Mouse (Mus musculus) MEL (cell line): ENCODE results near the gene Inpp5d. TPM values are rescaled to one million over a fixed set of nuclear protein-coding genes. Genes with fewer than 3 reads are reported as not detected.

Source experiments
- DNase-seq: peaks from one replicate; pipeline ENCODE4 v3.0.0; 2011; ENCODE audit warnings: low read depth, low spot score
- H3K27ac ChIP-seq: 2 replicates; pipeline ENCODE4 v1.5.1; 2012; ENCODE audit warnings: low read depth, mild to moderate bottlenecking, control low read depth, low read length, moderate library complexity; ENCODE audit not compliant: control insufficient read depth
- H3K27me3 ChIP-seq, 2 experiments: fragments of 150-350 bp in 1 of 2; sonication (generic) in 1 of 2; 2 replicates each; pipeline ENCODE4 v1.6.1; 2012; ENCODE audit warnings: low read length in 2 of 2, mild to moderate bottlenecking in 2 of 2, improper control_type of control experiment in 1 of 2, moderate library complexity in 1 of 2; ENCODE audit not compliant: insufficient read depth in 2 of 2, control insufficient read depth in 1 of 2
- H3K36me3 ChIP-seq, 2 experiments: 2 replicates each; pipeline ENCODE4 v1.6.1; 2012 to 2014; ENCODE audit warnings: low read length in 2 of 2, improper control_type of control experiment in 1 of 2, inconsistent platforms in 1 of 2, mild to moderate bottlenecking in 1 of 2; ENCODE audit not compliant: insufficient read depth in 2 of 2, control insufficient read depth in 1 of 2
- H3K4me1 ChIP-seq, 2 experiments: fragments of 150-350 bp in 1 of 2; sonication (generic) in 1 of 2; 2 replicates each; pipeline ENCODE4 v1.6.1; 2012; ENCODE audit warnings: low read length in 2 of 2, improper control_type of control experiment in 1 of 2, mild to moderate bottlenecking in 1 of 2; ENCODE audit not compliant: insufficient read depth in 2 of 2, control insufficient read depth in 1 of 2
- H3K4me3 ChIP-seq, 2 experiments: fragments of 150-350 bp in 1 of 2; sonication (generic) in 1 of 2; 2 replicates each; pipeline ENCODE4 v1.5.1; 2012; ENCODE audit warnings: low read depth in 2 of 2, low read length in 2 of 2, mild to moderate bottlenecking in 2 of 2, moderate library complexity in 2 of 2, control low read depth in 1 of 2, improper control_type of control experiment in 1 of 2; ENCODE audit not compliant: control insufficient read depth in 1 of 2, insufficient read depth in 1 of 2
- H3K79me2 ChIP-seq: 2 replicates; pipeline ENCODE4 v1.6.1; 2012; ENCODE audit warnings: mild to moderate bottlenecking, low read length, moderate library complexity; ENCODE audit not compliant: control insufficient read depth, poor library complexity, insufficient read depth
- H3K9ac ChIP-seq: 2 replicates; pipeline ENCODE4 v1.6.1; 2012; ENCODE audit warnings: low read depth, mild to moderate bottlenecking, control low read depth, low read length, moderate library complexity; ENCODE audit not compliant: control insufficient read depth, poor library complexity, severe bottlenecking
- H3K9me3 ChIP-seq: fragments of 150-350 bp; sonication (generic); replicated peaks from 2 replicates; pipeline ENCODE4 v1.6.1; 2012; ENCODE audit warnings: mild to moderate bottlenecking, low read length, improper control_type of control experiment, moderate library complexity; ENCODE audit not compliant: insufficient read depth
- TAL1 ChIP-seq: IDR thresholded peaks from 2 replicates; pipeline ENCODE4 v1.6.1; 2012; ENCODE audit warnings: mild to moderate bottlenecking, inconsistent platforms, low read length, moderate library complexity, mixed read lengths
- TBP ChIP-seq: IDR thresholded peaks from 2 replicates; pipeline ENCODE4 v1.8.0; 2011; ENCODE audit warnings: low read depth, low read length, improper control_type of control experiment
- ZNF384 ChIP-seq: IDR thresholded peaks from 2 replicates; pipeline ENCODE4 v1.6.1; 2012; ENCODE audit warnings: low read depth, mild to moderate bottlenecking, inconsistent platforms, low read length, improper control_type of control experiment
- polyA plus RNA-seq, 2 experiments: library from polyadenylated mRNA; stranded (reverse) in 1 of 2; unstranded in 1 of 2; fragments of >175 nt in 1 of 2; fragments of >200 nt in 1 of 2; gene quantifications; 2 replicates each; pipeline versions ENCODE4 v1.2.1 to v1.2.4; 2012; ENCODE audit warnings: low replicate concordance in 2 of 2, low read depth in 1 of 2; ENCODE audit not compliant: insufficient read length in 2 of 2, insufficient read depth in 1 of 2, missing spikeins in 1 of 2
- total RNA-seq: library from RNA; depleted of rRNA; stranded (reverse); fragments of 300-350 nt; gene quantifications from 2 replicates; pipeline ENCODE4 v1.2.3, GENCODE M21; 2012; rRNA removed

Gene Inpp5d
- total and polyA plus RNA-seq, 3 experiments = 69.4 to 71.3 TPM; not detected in 1

GRCm38 (mm10) chr1:87769263-87769662, 149.2 kb downstream of the Inpp5d start:
- Histone ChIP-seq H3K79me2 (peaks cover 2% of the 10 kb centered on the region), H3K27ac (peak overlapping the region; percentile 55), H3K36me3 (peaks cover 31 to 52% of the 10 kb centered on the region in 2 experiments), H3K27me3 (no peaks in the 10 kb centered on the region), H3K4me1 (peaks cover 19 to 33% of the 10 kb centered on the region in 2 experiments), H3K4me3 (no peak overlapping the region), H3K9ac (no peak overlapping the region), H3K9me3 (no peaks in the 10 kb centered on the region)
- peak; percentile 65 for DNase-seq
- TF ChIP-seq TBP = 0 out of 2 replicates have a peak, but pooled peaks have one; percentile 16
- TF ChIP-seq TAL1 = no peak
- TF ChIP-seq ZNF384 = peak; percentile 92

Other genes starting within 250 kb of the Inpp5d start
- gene Kcnj13, start 225.6 kb upstream of the Inpp5d start, total RNA-seq = 0.16 and 0.23 TPM in 2 replicates
- under 1 TPM in 1 of 2 experiments, not detected in 1; 0.10 TPM for gene Kcnj13, start 225.6 kb upstream of the Inpp5d start, polyA plus RNA-seq
- gene Snorc, start 150.0 kb upstream of the Inpp5d start, total RNA-seq = not detected in 2 replicates
- gene Snorc, start 150.0 kb upstream of the Inpp5d start, polyA plus RNA-seq = not detected
- gene Neu2, start 110.4 kb upstream of the Inpp5d start, total RNA-seq = not detected in 2 replicates
- not detected for gene Neu2, start 110.4 kb upstream of the Inpp5d start, polyA plus RNA-seq
- gene Ngef, start 46.4 kb upstream of the Inpp5d start, total RNA-seq = not detected in 2 replicates
- gene Ngef, start 46.4 kb upstream of the Inpp5d start, polyA plus RNA-seq = not detected
- 25.7 and 34.0 TPM in 2 replicates for gene Atg16l1, start 135.6 kb downstream of the Inpp5d start, total RNA-seq
- 10 to 100 TPM in 1 of 2 experiments, not detected in 1; 33.8 TPM for gene Atg16l1, start 135.6 kb downstream of the Inpp5d start, polyA plus RNA-seq
- gene Sag, start 183.4 kb downstream of the Inpp5d start, total RNA-seq = 2.5 and 4.3 TPM in 2 replicates
- 1 to 10 TPM in 1 of 2 experiments, not detected in 1; 4.1 TPM for gene Sag, start 183.4 kb downstream of the Inpp5d start, polyA plus RNA-seq
- 29.5 and 31.8 TPM in 2 replicates for gene Dgkd, start 233.0 kb downstream of the Inpp5d start, total RNA-seq
- 100 to 1,000 TPM in 1 of 2 experiments, 10 to 100 TPM in 1; 39.5 to 135 TPM for gene Dgkd, start 233.0 kb downstream of the Inpp5d start, polyA plus RNA-seq